Mouse (Mus musculus) brain, embryonic 14.5 days (tissue): ENCODE data around the gene Lpp.
A peak's percentile ranks its signal among the peaks of the same experiment; 100 is the strongest.

Source experiments
- CTCF ChIP-seq: fragments of 200-500 bp; IDR thresholded peaks from 2 replicates; pipeline ENCODE4 v1.5.1; 2012; ENCODE audit warnings: inconsistent platforms, mild to moderate bottlenecking, moderate library complexity, borderline replicate concordance; ENCODE audit not compliant: insufficient read depth, insufficient read length; ENCODE audit errors: extremely low read depth
- POLR2A ChIP-seq: fragments of 200-500 bp; IDR thresholded peaks from 2 replicates; pipeline ENCODE4 v1.6.1; 2012; ENCODE audit warnings: mild to moderate bottlenecking, inconsistent platforms, borderline replicate concordance; ENCODE audit not compliant: poor library complexity, insufficient read depth, insufficient read length, severe bottlenecking; ENCODE audit errors: extremely low read depth

DNA sequence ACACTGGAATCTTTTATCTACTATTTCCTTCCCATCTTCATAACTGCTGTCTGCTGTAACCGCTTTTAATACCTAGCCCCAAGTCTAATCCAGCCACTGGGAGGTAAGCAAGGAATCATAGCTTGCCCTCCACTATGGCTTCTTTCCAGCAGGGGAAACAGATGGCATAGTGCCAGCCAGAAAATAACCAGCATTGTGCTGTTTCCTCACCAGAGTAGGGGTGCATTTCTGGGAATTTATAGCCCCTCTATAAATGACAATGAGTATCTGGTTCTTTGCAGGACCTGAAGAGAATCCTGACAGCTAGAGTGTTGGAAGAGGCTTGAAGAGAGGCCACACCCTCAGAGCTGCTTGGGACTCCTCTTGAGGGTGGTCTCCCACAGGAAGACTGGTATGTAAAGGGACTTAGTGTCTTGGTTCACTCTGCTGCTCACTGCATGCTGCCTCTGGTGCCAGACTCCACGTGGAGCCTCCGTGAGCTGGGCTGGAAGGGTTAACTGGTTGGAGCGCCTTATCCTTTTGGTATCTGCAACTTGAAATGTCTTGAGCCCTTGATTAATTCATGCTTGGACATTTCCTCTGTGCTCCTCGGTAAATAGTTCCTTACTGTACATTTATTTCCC, 49.3 kb downstream of the Lpp start:
- TF ChIP-seq CTCF: peak; percentile 1; the same call in 1 of the 2 replicates
- TF ChIP-seq POLR2A: no peak
